Mouse (Mus musculus) forebrain, embryonic 14.5 days (tissue): ENCODE results near the gene Klf11. TPM values are rescaled to one million over a fixed set of nuclear protein-coding genes. Genes with fewer than 3 reads are reported as not detected.

Experiments used
- polyA plus RNA-seq: library from polyadenylated mRNA; unstranded; fragments of >200 nt; fragmentation: Nextera tagmentation; extraction: Ambion mirVana; gene quantifications from 2 replicates; pipeline ENCODE4 v1.2.1, GENCODE M21; 2014

The Klf11 gene
- polyA plus RNA-seq, 1 experiment from 2014 or later: 14.8 TPM

Other genes starting within 250 kb of the Klf11 start
- gene Taf1b, start 152.9 kb upstream of the Klf11 start, polyA plus RNA-seq: 40.6 and 48.1 TPM in 2 replicates
- gene Grhl1, start 79.0 kb upstream of the Klf11 start, polyA plus RNA-seq: 0.72 and 0.79 TPM in 2 replicates
- gene Cys1, start 30.5 kb downstream of the Klf11 start, polyA plus RNA-seq: 1.2 and 1.7 TPM in 2 replicates
- gene Rrm2, start 57.0 kb downstream of the Klf11 start, polyA plus RNA-seq: 136 and 139 TPM in 2 replicates
- 68.4 and 72.6 TPM in 2 replicates for gene Mboat2, start 179.6 kb downstream of the Klf11 start, polyA plus RNA-seq